Mouse (Mus musculus): ENCODE data around the gene Chd9.

GRCm38 (mm10) chr8:90876722-90877429 is 48.7 kb downstream of the Chd9 start:
- TF ChIP-seq POLR2A (IDR thresholded peaks at IDR 0.05; ENCODE audit: insufficient read depth, low read depth, low read length) (no peak; the same call in 1 of the 2 replicates), CTCF (IDR thresholded peaks at IDR 0.05; ENCODE audit: insufficient read depth, low read depth, low read length) (no peak)

Measured in olfactory bulb, adult 2 months (tissue).